Mouse (Mus musculus) forebrain, embryonic 13.5 days (tissue): Measurements from ENCODE around the gene Tspan2. TPM values are rescaled to one million over a fixed set of nuclear protein-coding genes. Genes with fewer than 3 reads are reported as not detected.

Experiments used
- ATAC-seq: fragments of 200-750 bp; cut with Nextera tagmentation; 2 replicates; pipeline ENCODE4 v1.8.0; 2017
- H3K27ac ChIP-seq: fragments of 300-500 bp; sonication (generic); 2 replicates; pipeline ENCODE4 v1.5.1; 2015; ENCODE audit warnings: inconsistent platforms, mild to moderate bottlenecking, moderate library complexity
- H3K27me3 ChIP-seq: fragments of 300-500 bp; sonication (generic); 2 replicates; pipeline ENCODE4 v1.6.1; 2015; ENCODE audit warnings: mild to moderate bottlenecking, inconsistent platforms
- H3K36me3 ChIP-seq: fragments of 300-500 bp; sonication (generic); 2 replicates; pipeline ENCODE4 v1.6.1; 2015; ENCODE audit warnings: mild to moderate bottlenecking, inconsistent platforms; ENCODE audit not compliant: poor library complexity, severe bottlenecking
- H3K4me1 ChIP-seq: fragments of 300-500 bp; sonication (generic); 2 replicates; pipeline ENCODE4 v1.6.1; 2015; ENCODE audit warnings: inconsistent platforms
- H3K4me2 ChIP-seq: fragments of 300-500 bp; sonication (generic); 2 replicates; pipeline ENCODE4 v1.6.1; 2015; ENCODE audit warnings: inconsistent platforms, mild to moderate bottlenecking, moderate library complexity
- H3K4me3 ChIP-seq: fragments of 300-500 bp; sonication (generic); 2 replicates; pipeline ENCODE4 v1.5.1; 2015; ENCODE audit warnings: mild to moderate bottlenecking, inconsistent platforms
- H3K9ac ChIP-seq: fragments of 300-500 bp; sonication (generic); 2 replicates; pipeline ENCODE4 v1.6.1; 2015; ENCODE audit warnings: mild to moderate bottlenecking, inconsistent platforms
- H3K9me3 ChIP-seq: fragments of 300-500 bp; sonication (generic); replicated peaks from 2 replicates; pipeline ENCODE4 v1.6.1; 2016; ENCODE audit warnings: inconsistent platforms
- WGBS: fragments of 180-500 bp; shearing (Covaris S2); methylation state at CpG from one replicate; pipeline ENCODE4 v1.1.7; 2015; 5-methylcytosine and 5-hydroxymethylcytosine counted together
- polyA plus RNA-seq: library from polyadenylated mRNA; unstranded; fragments of >200 nt; fragmentation: Nextera tagmentation; extraction: Ambion mirVana; gene quantifications from 2 replicates; pipeline ENCODE4 v1.2.1, GENCODE M21; 2015

Tspan2 gene
- polyA plus RNA-seq, 1 experiment from 2014 or later: 5.8 TPM

- H3K4me1 ChIP-seq: peaks cover 8% of the 10 kb centered on the region
- WGBS: 89% methylated on average over 3 of the region's 3 CpGs
- ATAC-seq: no peak
Observed at GRCm38 (mm10) chr3:102751536-102751935, 17.2 kb downstream of the Tspan2 start.

GRCm38 (mm10) chr3:102752053-102752452 lies 17.7 kb downstream of the Tspan2 start:
- ATAC-seq: no peak
- Histone ChIP-seq H3K4me2 (no peak overlapping the region), H3K9ac (no peak overlapping the region), H3K27ac (no peak overlapping the region), H3K4me3 (no peak overlapping the region), H3K36me3 (peaks cover 4% of the 10 kb centered on the region; the same call in 1 of the 2 replicates), H3K27me3 (no peaks in the 10 kb centered on the region), H3K9me3 (no peaks in the 10 kb centered on the region), H3K4me1 (peaks cover 8% of the 10 kb centered on the region)
- WGBS: 93% methylated on average over 4 of the region's 4 CpGs

More at GRCm38 (mm10) chr3:102751536-102751935, 17.2 kb downstream of the Tspan2 start:
- H3K36me3 ChIP-seq: peaks cover 4% of the 10 kb centered on the region; the same call in 1 of the 2 replicates
- no peak overlapping the region for H3K9ac ChIP-seq
- H3K27me3 ChIP-seq: no peaks in the 10 kb centered on the region
- H3K4me2 ChIP-seq: no peak overlapping the region
- H3K4me3 ChIP-seq: no peak overlapping the region
- H3K27ac ChIP-seq: no peak overlapping the region
- no peaks in the 10 kb centered on the region for H3K9me3 ChIP-seq

GRCm38 (mm10) chr3:102752457-102752856 lies 18.1 kb downstream of the Tspan2 start:
- WGBS: 87% methylated on average over 5 of the region's 5 CpGs
- H3K4me2 ChIP-seq: no peak overlapping the region
- H3K27ac ChIP-seq: no peak overlapping the region
- peaks cover 4% of the 10 kb centered on the region; the same call in 1 of the 2 replicates for H3K36me3 ChIP-seq
- no peaks in the 10 kb centered on the region for H3K9me3 ChIP-seq
- no peak overlapping the region for H3K9ac ChIP-seq
- peaks cover 8% of the 10 kb centered on the region for H3K4me1 ChIP-seq
- no peaks in the 10 kb centered on the region for H3K27me3 ChIP-seq
- no peak overlapping the region for H3K4me3 ChIP-seq
- no peak for ATAC-seq

- Histone ChIP-seq H3K27me3 (no peaks in the 10 kb centered on the region), H3K9ac (no peak overlapping the region), H3K4me2 (no peak overlapping the region), H3K36me3 (peaks cover 22% of the 10 kb centered on the region), H3K9me3 (no peaks in the 10 kb centered on the region), H3K27ac (no peak overlapping the region), H3K4me3 (no peak overlapping the region), H3K4me1 (no peaks in the 10 kb centered on the region)
- no peak for ATAC-seq
- 92% methylated on average over 1 of the region's 1 CpGs for WGBS
Observed at GRCm38 (mm10) chr3:102755801-102756200, 21.5 kb downstream of the Tspan2 start.

- 87% methylated on average over 6 of the region's 6 CpGs for WGBS
- H3K4me3 ChIP-seq: no peak overlapping the region
- no peak for ATAC-seq
Observed at GRCm38 (mm10) chr3:102757019-102757418, 22.7 kb downstream of the Tspan2 start.

GRCm38 (mm10) chr3:102760236-102760635 lies 25.9 kb downstream of the Tspan2 start:
- ATAC-seq: no peak
- H3K4me3 ChIP-seq: no peak overlapping the region
- H3K4me1 ChIP-seq: peaks cover 16% of the 10 kb centered on the region; the same call in 1 of the 2 replicates
- 79% methylated on average over 3 of the region's 3 CpGs for WGBS
- H3K9ac ChIP-seq: no peak overlapping the region
- H3K4me2 ChIP-seq: no peak overlapping the region
- no peak overlapping the region for H3K27ac ChIP-seq
- no peaks in the 10 kb centered on the region for H3K9me3 ChIP-seq
- H3K36me3 ChIP-seq: peaks cover 23% of the 10 kb centered on the region
- no peaks in the 10 kb centered on the region for H3K27me3 ChIP-seq

More at GRCm38 (mm10) chr3:102757019-102757418, 22.7 kb downstream of the Tspan2 start:
- no peak overlapping the region for H3K27ac ChIP-seq
- H3K9ac ChIP-seq: no peak overlapping the region
- H3K27me3 ChIP-seq: no peaks in the 10 kb centered on the region
- H3K4me2 ChIP-seq: no peak overlapping the region
- no peaks in the 10 kb centered on the region for H3K4me1 ChIP-seq
- H3K9me3 ChIP-seq: no peaks in the 10 kb centered on the region
- peaks cover 27% of the 10 kb centered on the region for H3K36me3 ChIP-seq

GRCm38 (mm10) chr3:102762388-102762787 lies 28.1 kb downstream of the Tspan2 start:
- peaks cover 37% of the 10 kb centered on the region for H3K36me3 ChIP-seq
- H3K4me2 ChIP-seq: no peak overlapping the region
- H3K9ac ChIP-seq: no peak overlapping the region
- H3K27me3 ChIP-seq: no peaks in the 10 kb centered on the region
- H3K4me3 ChIP-seq: no peak overlapping the region
- no peak overlapping the region for H3K27ac ChIP-seq
- WGBS: 48% methylated on average over 3 of the region's 3 CpGs
- H3K9me3 ChIP-seq: no peaks in the 10 kb centered on the region
- no peak for ATAC-seq
- H3K4me1 ChIP-seq: peaks cover 16% of the 10 kb centered on the region; the same call in 1 of the 2 replicates

GRCm38 (mm10) chr3:102763713-102764400 lies 29.5 kb downstream of the Tspan2 start:
- Histone ChIP-seq H3K9ac (no peak overlapping the region), H3K36me3 (peaks cover 38% of the 10 kb centered on the region), H3K27ac (peak overlapping the region; percentile 67), H3K4me2 (no peak overlapping the region), H3K4me3 (no peak overlapping the region), H3K4me1 (peaks cover 16% of the 10 kb centered on the region; the same call in 1 of the 2 replicates), H3K9me3 (no peaks in the 10 kb centered on the region), H3K27me3 (no peaks in the 10 kb centered on the region)
- WGBS: 42% methylated on average over 10 of the region's 10 CpGs
- ATAC-seq: peak; percentile 85

GRCm38 (mm10) chr3:102764850-102765249 lies 30.5 kb downstream of the Tspan2 start:
- peaks cover 16% of the 10 kb centered on the region; the same call in 1 of the 2 replicates for H3K4me1 ChIP-seq
- no peak for ATAC-seq
- WGBS: 90% methylated on average over 7 of the region's 7 CpGs

GRCm38 (mm10) chr3:102773018-102773417 lies 38.7 kb downstream of the Tspan2 start:
- no peaks in the 10 kb centered on the region for H3K36me3 ChIP-seq
- no peaks in the 10 kb centered on the region for H3K27me3 ChIP-seq
- H3K27ac ChIP-seq: no peak overlapping the region
- 87% methylated on average over 4 of the region's 4 CpGs for WGBS
- H3K4me3 ChIP-seq: no peak overlapping the region
- no peak overlapping the region for H3K9ac ChIP-seq
- H3K4me1 ChIP-seq: no peaks in the 10 kb centered on the region
- ATAC-seq: no peak
- no peaks in the 10 kb centered on the region for H3K9me3 ChIP-seq
- H3K4me2 ChIP-seq: no peak overlapping the region

More at GRCm38 (mm10) chr3:102764850-102765249, 30.5 kb downstream of the Tspan2 start:
- Histone ChIP-seq H3K36me3 (peaks cover 29% of the 10 kb centered on the region), H3K9ac (no peak overlapping the region), H3K4me3 (no peak overlapping the region), H3K4me2 (no peak overlapping the region), H3K27me3 (no peaks in the 10 kb centered on the region), H3K9me3 (no peaks in the 10 kb centered on the region), H3K27ac (no peak overlapping the region)

GRCm38 (mm10) chr3:102782618-102783017 lies 48.3 kb downstream of the Tspan2 start, which contains the start of gene Tshb:
Gene Tshb (minus strand): TSS chr3:102782718.
- H3K36me3 ChIP-seq: no peaks in the 10 kb centered on the region
- no peak within 1 kb of the TSS for H3K9ac ChIP-seq
- 81% methylated on average over 2 of the region's 2 CpGs for WGBS
- H3K4me2 ChIP-seq: no peak within 1 kb of the TSS
- no peak for ATAC-seq
- no peak within 1 kb of the TSS for H3K27ac ChIP-seq
- no peaks in the 10 kb centered on the region for H3K4me1 ChIP-seq
- H3K4me3 ChIP-seq: no peak within 1 kb of the TSS
- H3K9me3 ChIP-seq: no peaks in the 10 kb centered on the region
- no peaks in the 10 kb centered on the region for H3K27me3 ChIP-seq

- Histone ChIP-seq H3K27ac (no peak overlapping the region), H3K9me3 (no peaks in the 10 kb centered on the region), H3K4me3 (no peak overlapping the region), H3K36me3 (no peaks in the 10 kb centered on the region), H3K27me3 (no peaks in the 10 kb centered on the region), H3K4me1 (no peaks in the 10 kb centered on the region), H3K4me2 (no peak overlapping the region), H3K9ac (no peak overlapping the region)
- no peak for ATAC-seq
- WGBS: 40% methylated on average over 4 of the region's 4 CpGs
Observed at GRCm38 (mm10) chr3:102787369-102787768, 53.0 kb downstream of the Tspan2 start.
